Mouse (Mus musculus) heart, adult 9 months (tissue): ENCODE data around the gene Mfsd6l.

Source experiments
- DNase-seq, 2 experiments: peaks; one replicate each; pipeline ENCODE4 v3.0.0; 2022; ENCODE audit warnings: low spot score in 2 of 2

The Mfsd6l gene

GRCm38 (mm10) chr11:68555918-68556584, at the start of gene Mfsd6l:
Gene Mfsd6l (plus strand): TSS chr11:68556186.
- DNase-seq, result no peak

GRCm38 (mm10) chr11:68507246-68507645, 48.7 kb upstream of the Mfsd6l start:
- no peak for DNase-seq

GRCm38 (mm10) chr11:68508619-68509018, 47.4 kb upstream of the Mfsd6l start:
- no peak for DNase-seq

GRCm38 (mm10) chr11:68509194-68509593, 46.8 kb upstream of the Mfsd6l start:
- DNase-seq, result no peak

- no peak for DNase-seq
Observed at GRCm38 (mm10) chr11:68513969-68514368, 42.0 kb upstream of the Mfsd6l start.

GRCm38 (mm10) chr11:68519362-68519761, 36.6 kb upstream of the Mfsd6l start:
- no peak for DNase-seq

GRCm38 (mm10) chr11:68519815-68520214, 36.2 kb upstream of the Mfsd6l start:
- DNase-seq, result no peak

- DNase-seq, result no peak
Observed at GRCm38 (mm10) chr11:68520439-68520838, 35.5 kb upstream of the Mfsd6l start.

- no peak for DNase-seq
Observed at GRCm38 (mm10) chr11:68521352-68521751, 34.6 kb upstream of the Mfsd6l start.

- DNase-seq, result no peak
Observed at GRCm38 (mm10) chr11:68526441-68526840, 29.5 kb upstream of the Mfsd6l start.

GRCm38 (mm10) chr11:68531066-68531806, 24.8 kb upstream of the Mfsd6l start:
- DNase-seq, result peak in 1 of 2 experiments; percentile 44

- no peak for DNase-seq
Observed at GRCm38 (mm10) chr11:68531941-68532535, 23.9 kb upstream of the Mfsd6l start.

GRCm38 (mm10) chr11:68532773-68533172, 23.2 kb upstream of the Mfsd6l start:
- DNase-seq, result no peak

- DNase-seq, result no peak
Observed at GRCm38 (mm10) chr11:68533971-68534475, 22.0 kb upstream of the Mfsd6l start.

- no peak for DNase-seq
Observed at GRCm38 (mm10) chr11:68536026-68536425, 20.0 kb upstream of the Mfsd6l start.

- no peak for DNase-seq
Observed at GRCm38 (mm10) chr11:68536465-68536864, 19.5 kb upstream of the Mfsd6l start.

GRCm38 (mm10) chr11:68539621-68540020, 16.4 kb upstream of the Mfsd6l start:
- no peak for DNase-seq

- peak in 1 of 2 experiments; percentile 23 for DNase-seq
Observed at GRCm38 (mm10) chr11:68544554-68544953, 11.4 kb upstream of the Mfsd6l start.

GRCm38 (mm10) chr11:68545172-68545571, 10.8 kb upstream of the Mfsd6l start:
- peak in 1 of 2 experiments; percentile 23 for DNase-seq

GRCm38 (mm10) chr11:68545682-68546222, 10.2 kb upstream of the Mfsd6l start:
- DNase-seq, result no peak

- no peak for DNase-seq
Observed at GRCm38 (mm10) chr11:68547484-68547883, 8.5 kb upstream of the Mfsd6l start.

- no peak for DNase-seq
Observed at GRCm38 (mm10) chr11:68549597-68549996, 6.4 kb upstream of the Mfsd6l start.
